Mouse (Mus musculus): ENCODE measurements around the gene Myom1. TPM values are rescaled to one million over a fixed set of nuclear protein-coding genes. Genes with fewer than 3 reads are reported as not detected.
"Not testable (repeated sequence)": the region's sequence is repeated elsewhere in the genome, so short reads cannot be mapped to it uniquely, and the experiment has no call there.

Myom1 gene
- 110 and 137 TPM in 2 replicates for polyA plus RNA-seq (2012; rRNA removed)

GRCm38 (mm10) chr17:71002081-71002743, at the start of gene Myom1:
TSS of gene Myom1 (plus strand) at chr17:71002633.
- peak; percentile 98 for DNase-seq (ENCODE audit: low spot score)

DNA sequence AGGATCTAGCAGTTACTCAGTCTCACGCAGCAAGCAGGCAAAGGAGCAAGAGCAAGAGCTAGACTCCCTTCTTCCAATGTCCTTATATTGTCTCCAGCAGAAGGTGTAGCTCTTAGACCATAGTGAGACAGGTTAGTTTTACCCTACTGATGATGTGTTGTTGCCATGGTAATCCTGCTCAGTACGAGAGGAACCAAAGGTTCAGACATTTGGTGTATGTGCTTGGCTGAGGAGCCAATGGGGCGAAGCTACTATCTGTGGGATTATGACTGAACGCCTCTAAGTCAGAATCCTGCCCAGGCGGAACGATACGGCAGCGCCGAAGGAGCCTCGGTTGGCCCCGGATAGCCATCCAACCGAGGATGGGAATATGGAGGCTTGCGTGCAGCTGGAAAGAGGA, 38.9 kb upstream of the Myom1 start:
- DNase-seq (ENCODE audit: low spot score) = peak; percentile 100

DNA sequence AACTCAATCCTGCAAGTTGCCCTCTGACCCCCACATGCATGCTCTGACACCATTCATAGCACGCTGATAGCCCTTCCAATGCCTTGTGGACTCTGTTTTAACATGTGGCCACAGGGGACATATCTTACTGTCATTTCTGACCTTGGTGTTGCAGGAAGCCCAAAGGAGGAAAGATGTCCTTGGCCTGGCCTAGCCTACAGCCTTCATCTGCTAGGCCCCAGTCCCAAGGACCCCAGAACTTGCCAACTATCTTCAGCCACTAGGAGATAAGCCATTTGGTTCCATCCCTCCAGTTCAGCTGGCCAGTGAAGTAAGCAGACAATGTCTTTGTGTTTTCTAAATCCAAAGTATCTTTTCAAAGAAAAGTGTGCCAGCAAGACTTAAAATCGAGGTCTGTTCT, 37.2 kb upstream of the Myom1 start:
- DNase-seq (ENCODE audit: low spot score) = no peak

DNA sequence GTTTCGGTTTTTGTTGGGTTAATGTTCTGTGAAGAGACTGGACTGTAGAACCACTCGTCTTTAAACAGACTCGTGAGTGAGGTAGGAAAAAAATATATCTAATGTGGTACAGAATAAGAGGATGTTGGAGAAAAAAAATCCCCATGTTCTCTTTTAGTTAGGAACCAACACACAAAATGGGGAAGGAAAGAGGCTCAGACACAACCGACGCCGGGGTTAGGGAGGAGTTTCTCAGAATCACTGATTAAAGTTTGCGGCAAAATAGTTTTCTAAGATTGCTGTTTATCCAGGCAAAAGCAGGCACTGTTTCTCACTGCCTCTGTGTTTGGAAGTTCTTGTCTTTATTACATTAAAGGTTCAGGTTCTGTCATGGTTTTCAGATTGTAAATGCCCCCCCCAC, 36.3 kb upstream of the Myom1 start:
- DNase-seq (ENCODE audit: low spot score) = no peak

DNA sequence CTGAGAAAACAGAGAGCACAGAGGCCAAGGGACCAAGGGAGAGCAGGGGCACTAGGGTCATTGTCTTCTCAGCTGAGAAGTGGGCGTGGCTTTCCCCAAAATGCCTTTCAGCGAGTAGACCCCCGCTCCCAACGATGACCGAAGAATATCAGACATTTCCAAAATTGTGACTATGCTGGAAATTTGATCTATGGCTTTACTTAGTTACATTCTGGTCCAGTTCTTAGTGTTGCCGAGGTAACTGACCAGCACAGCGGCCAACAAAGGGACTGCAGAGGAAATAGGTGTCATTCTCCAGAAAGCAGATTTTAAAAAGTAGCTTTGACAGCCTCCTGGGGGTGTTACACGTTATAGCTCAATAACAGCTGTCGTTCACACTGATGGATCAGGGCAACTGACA, 35.2 kb upstream of the Myom1 start:
- DNase-seq (ENCODE audit: low spot score) = no peak

DNA sequence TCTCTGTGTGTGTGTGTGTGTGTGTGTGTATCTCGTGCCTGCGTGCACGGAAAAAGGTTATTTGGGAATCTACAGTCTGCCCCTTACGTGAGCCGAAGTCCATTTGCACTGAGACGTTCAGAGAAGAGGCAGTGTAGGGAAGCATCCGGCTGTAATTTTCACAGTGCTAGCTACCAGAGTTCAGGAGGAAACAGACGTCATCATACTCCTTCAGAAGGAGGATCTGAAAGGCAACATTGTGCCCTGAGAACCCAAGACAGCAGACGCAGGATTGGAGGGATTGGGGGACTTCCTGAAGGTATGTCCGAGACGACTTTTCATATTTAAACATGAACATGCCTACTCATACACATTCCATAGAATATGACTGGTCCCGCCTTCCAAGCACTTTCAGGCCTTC, 34.8 kb upstream of the Myom1 start:
- DNase-seq (ENCODE audit: low spot score) = no peak

GRCm38 (mm10) chr17:70968606-70969191, 33.7 kb upstream of the Myom1 start:
- no peak for DNase-seq (ENCODE audit: low spot score)

- no peak for DNase-seq (ENCODE audit: low spot score)
Observed at GRCm38 (mm10) chr17:70971206-70971605, 31.2 kb upstream of the Myom1 start.

- DNase-seq (ENCODE audit: low spot score) = no peak
Observed at GRCm38 (mm10) chr17:70973398-70973797, 29.0 kb upstream of the Myom1 start.

DNA sequence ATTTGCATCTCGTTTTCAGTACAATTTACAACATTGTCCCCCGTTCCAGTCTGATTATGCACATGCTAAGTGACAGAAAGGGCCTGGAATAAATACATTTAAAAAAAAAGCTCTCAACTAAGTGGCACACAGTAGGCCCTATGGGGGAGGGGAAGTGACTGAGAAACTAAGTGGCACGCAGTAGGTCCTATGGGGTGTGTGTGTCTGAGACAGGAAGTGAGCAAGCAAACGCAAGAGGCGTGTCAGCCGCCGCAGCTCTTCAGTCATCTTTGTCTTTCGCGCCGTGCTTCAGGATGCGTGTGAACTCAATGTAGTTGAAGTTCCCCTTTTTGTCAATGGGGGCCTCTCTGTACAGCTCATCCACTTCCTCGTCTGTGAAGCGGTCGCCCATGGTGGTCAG, 28.4 kb upstream of the Myom1 start:
- not testable (repeated sequence) for DNase-seq (ENCODE audit: low spot score)

DNA sequence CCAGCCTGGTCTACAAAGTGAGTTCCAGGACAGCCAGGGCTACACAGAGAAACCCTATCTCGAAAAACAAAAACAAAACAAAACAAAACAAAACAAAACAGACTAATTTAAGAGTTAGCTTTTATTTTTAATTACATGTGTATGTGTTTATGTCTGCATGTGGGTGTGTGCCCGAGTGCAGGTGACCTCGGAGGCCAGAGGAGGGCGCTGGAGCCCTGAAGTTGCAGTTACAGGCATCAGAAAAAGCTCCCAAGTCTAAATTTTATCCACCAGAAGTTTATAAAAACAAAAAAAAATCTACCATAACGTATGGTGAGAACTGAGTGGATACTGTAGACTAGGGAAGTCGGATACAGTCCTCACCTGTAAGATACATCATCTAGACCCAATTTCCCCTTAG, 24.6 kb upstream of the Myom1 start:
- DNase-seq (ENCODE audit: low spot score) = no peak

DNA sequence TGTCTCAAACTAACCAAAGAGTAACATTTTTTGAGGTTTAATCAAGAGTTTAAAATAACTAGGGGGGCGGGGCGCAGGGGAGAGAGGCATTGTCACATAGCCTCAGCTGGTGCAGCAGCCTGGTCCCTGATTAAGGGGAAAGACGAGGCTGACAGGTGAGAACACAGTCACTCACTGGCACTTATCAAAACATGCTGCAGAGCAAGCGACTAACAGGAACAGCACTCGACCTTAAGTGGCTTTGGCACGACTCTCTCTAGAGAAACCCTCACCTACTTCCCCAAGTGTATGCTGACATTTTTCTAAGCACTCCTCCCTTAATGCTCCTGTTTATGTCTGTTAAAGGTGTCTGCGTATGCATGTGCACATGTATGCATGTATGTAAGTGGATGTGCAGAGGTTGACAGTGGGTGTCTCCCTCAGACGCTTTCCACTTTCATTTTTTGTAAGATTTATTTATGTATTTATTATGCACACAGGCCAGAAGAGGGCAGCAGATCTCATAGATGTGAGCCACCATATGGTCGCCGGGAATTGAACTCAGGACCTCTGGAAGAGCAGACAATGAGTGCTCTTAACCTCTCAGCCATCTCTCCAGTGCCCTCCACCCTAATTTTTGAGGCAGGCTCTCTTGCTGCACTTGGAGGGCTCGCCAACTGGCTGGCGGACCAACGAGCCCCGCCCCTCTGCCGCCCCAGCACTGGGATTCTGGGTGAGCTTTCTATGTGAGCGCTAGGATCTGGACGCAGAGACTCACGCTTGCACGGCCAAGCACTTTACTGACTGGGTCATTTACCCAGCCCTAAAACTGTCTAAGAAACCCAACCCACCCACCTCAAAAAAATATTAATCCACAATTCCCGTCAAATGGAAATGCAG, 22.8 kb upstream of the Myom1 start:
- no peak for DNase-seq (ENCODE audit: low spot score)

- no peak for DNase-seq (ENCODE audit: low spot score)
Observed at GRCm38 (mm10) chr17:70985501-70986354, 16.7 kb upstream of the Myom1 start.

GRCm38 (mm10) chr17:70986355-70986740, 16.1 kb upstream of the Myom1 start:
- no peak for DNase-seq (ENCODE audit: low spot score)

- no peak for DNase-seq (ENCODE audit: low spot score)
Observed at GRCm38 (mm10) chr17:70986831-70987660, 15.4 kb upstream of the Myom1 start.

- no peak for DNase-seq (ENCODE audit: low spot score)
Observed at GRCm38 (mm10) chr17:70988337-70988767, 14.1 kb upstream of the Myom1 start.

DNA sequence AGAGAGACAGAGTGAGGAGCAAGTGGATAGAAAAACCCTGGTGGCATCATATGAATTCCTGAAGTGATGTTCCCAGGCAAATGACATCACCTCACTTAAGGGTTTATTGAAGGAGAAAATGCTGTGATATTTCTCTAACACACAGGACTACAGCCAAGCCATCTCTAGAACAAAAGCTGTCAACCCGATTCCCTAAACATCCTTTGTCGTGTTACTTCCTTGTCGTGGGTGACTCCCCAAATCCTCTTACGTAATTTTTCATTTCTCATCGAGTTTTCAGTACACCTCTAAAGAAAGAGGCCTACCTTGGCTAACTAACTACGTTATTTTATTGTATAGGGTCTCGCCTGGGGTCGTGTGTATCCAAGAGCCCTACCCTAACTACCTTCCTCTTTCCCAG, 13.0 kb upstream of the Myom1 start:
- DNase-seq (ENCODE audit: low spot score) = no peak

DNA sequence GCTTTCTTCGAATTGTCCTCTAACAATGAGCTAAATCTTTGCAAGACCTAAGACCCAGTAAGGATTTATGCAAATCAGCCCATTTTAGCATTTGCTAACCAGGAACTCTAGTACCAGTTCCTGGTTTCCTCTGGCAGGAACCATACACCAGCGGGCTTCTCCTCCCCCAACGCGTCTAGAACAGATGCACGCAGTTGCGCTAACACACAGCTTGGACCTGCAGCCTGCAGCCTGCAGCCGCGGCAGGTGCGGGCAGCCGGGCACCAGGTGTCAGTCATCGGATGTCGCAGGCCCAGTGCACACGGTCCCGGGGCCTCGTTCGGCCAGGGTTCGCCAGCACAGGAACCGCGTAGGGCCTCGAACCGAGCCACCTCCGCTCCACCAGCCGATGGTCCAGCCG, 12.4 kb upstream of the Myom1 start:
- DNase-seq (ENCODE audit: low spot score) = no peak

DNA sequence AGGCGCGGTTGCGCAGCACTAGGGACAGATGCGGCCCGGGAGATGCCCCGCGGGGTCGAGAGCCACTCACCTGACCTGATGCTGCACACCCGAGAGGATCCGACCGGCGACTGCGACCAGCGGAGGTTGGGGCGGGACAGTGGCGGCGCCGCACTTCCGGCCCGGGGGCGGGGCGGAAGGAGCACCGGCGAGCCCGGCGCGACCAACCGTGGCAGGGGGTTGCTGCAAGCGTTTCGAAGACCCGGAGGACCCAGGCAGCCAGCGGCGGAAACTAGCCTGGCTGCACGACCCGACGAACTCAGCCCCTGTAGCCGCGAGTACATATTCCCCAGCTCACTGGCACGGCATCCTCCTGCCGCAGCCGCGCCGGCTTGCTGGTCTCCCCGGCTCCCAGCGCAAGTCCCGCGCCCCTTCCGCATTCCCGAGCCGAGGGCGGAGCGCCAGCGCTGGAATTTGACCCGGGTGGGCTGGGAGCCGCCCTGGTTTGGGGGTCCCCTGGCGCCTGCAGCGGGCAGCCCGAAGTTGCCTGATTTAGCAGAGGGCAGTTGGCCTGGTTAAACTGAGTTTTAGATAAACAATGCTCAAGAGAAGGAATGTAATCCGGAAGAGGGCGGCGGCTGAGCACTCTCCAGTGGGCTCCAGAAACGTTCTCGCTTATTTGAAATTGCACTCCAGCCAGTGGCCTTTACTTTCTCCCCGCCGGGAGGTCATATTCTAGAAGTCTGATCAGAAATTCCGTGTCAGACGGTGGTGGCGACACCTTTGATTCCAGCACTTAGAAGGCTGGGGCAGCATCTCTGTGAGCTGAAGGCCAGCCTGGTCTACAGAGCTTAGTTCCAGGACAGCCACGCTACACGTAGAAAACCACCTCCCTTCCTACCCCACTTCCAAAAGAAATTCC, 11.8 kb upstream of the Myom1 start:
- DNase-seq (ENCODE audit: low spot score) = peak; percentile 78
